Mouse (Mus musculus) large intestine, adult 2 months (tissue): Measurements from ENCODE around the gene Myh9. TPM values are rescaled to one million over a fixed set of nuclear protein-coding genes. Genes with fewer than 3 reads are reported as not detected.

Experiments
- DNase-seq: peaks from one replicate; pipeline ENCODE4 v3.0.0-alpha.2; 2012; ENCODE audit warnings: low read depth, low spot score
- WGBS: fragments of 180-500 bp; shearing (Covaris S2); methylation state at CpG from one replicate; pipeline ENCODE4 v1.1.7; 2018; 5-methylcytosine and 5-hydroxymethylcytosine counted together
- polyA plus RNA-seq: library from polyadenylated mRNA; depleted of rRNA; stranded (reverse); fragments of >200 nt; gene quantifications from 2 replicates; pipeline ENCODE4 v1.2.3, GENCODE M21; 2012; rRNA removed

The Myh9 gene
- 49.7 and 78.1 TPM in 2 replicates for polyA plus RNA-seq

DNA sequence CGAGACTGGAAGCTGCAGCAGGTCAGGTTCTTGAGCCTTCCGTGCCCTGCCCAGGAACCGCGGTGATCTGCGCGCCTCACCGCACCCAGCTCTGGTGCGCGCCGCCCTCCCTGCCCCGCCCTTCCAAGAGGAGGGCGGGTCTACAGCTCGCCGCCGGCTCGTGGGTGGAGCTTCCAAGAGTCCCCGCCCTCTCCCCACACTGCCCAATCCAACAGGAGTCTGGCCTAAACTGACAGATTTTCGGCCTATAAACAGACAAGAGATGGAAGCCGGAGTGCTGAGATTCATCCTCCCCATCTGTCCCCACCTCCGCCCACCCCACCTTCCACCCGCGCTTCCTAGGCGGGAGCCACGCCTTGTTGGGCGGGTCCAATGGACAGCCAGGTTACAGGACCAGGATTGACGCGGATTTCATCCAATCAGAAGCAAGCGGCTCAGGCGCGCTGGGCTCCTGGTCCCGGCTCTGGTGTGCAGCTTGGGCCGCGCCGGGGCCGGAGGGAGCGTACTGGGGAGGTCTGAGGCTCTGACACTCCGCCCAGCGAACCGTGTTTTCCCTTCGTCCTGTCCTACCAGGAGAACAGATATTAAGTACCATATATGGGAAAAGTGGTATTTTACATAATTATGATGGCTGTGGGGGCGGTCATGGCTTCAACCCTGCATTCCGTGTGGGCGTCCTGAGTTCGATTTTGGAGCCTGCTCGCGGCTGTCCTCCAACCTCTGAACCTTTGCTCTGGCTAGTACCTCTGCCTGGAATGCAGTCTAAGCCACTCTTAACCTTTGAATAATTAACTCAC is at the start of gene Myh9:
Gene Myh9, minus strand, starts transcription at position 129 of the 797 bp plus-strand sequence.
- peak; percentile 100 for DNase-seq
- WGBS = under 1% methylated on average over 46 of the region's 46 CpGs

DNA sequence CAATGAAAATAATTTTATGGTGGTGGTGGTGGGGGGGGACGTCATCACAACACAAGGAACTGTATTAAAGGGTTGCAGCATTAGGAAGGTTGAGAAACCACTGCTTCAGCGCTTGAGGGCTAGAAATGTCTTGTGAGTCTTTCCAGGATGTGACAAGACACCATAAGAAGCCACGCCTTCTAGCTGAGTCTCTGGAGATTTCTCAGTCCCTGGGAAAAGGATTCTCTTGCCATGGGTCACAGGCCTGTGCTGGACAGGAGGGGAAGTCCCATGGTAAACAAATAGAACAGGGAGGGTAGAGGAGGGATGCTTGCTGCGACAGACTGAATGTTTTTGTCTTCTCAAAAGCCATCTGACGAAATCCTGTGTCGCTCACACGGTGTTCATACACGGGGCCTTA is 49.8 kb upstream of the Myh9 start:
- WGBS = 74% methylated on average over 8 of the region's 8 CpGs
- DNase-seq = no peak

DNA sequence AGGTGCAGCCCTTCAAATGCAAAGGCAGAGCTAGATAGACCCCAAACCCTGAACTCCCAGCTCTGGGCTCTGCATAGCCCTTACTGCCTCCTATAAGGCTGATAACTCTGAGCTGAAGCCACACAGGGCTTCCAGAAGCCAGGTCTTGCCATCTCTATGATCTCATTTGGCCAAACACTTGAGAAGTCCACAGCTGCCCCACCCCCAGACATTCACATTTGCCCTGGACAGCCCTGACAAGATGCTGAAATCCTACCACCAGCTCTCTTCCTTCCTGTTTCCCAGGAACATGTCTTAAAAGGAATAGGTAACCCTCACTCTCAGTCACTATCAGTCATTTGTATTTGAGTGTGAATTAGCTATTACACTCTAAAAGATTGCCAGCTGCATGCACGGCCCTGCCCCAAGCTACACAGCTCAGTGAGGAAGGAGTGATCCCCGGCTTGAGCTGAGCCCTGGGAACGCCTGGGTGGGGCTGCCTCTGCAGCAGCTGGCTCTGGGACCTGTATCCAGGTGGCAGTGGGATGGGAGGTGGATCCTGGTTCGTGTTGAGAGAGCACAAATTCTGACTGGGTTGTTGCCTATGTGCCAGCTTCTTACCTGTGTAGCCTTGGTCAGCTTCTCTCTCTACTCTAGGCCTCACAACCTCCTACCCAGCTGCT is 47.9 kb upstream of the Myh9 start:
- WGBS = 19% methylated on average over 4 of the region's 4 CpGs
- no peak for DNase-seq

DNA sequence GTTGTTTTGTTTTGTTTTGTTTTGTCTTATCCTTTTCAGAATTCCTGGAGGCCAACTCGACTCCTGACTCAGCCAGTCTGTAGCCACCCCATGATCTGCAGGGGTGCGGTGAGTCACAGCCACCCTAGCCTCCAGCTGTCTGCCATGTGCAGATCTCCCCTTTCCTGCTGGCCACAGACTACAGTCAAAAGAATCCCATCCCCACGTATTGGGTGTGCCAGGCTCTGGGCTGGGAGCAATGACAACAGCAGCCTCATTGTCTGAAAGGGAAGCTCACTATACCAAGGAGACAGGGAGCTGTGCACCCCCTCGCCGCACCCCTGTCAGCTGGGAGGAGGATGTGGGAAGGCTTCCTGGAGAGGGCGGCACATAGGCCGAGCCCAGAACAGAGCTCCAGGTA is 46.3 kb upstream of the Myh9 start:
- DNase-seq = no peak
- 65% methylated on average over 7 of the region's 7 CpGs for WGBS

DNA sequence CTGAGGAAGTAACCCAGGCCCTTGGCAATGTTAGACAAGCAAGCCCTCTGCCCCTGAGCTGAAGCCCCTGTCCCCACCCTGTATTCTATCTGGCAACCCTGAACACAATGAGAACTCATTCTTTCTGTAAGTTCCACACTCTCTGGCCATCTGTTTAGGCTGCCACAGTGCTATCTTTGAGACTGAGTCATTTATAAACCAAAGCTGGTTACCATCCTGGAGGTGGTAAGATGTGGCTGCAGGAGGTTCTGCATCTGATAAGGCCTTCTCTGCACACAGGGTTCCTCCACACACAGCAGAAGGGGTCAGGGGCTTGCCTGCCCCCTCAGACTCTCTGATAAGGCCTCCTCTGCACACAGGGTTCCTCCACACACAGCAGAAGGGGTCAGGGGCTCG is 45.1 kb upstream of the Myh9 start:
- WGBS = 70% methylated on average over 1 of the region's 1 CpGs
- no peak for DNase-seq

DNA sequence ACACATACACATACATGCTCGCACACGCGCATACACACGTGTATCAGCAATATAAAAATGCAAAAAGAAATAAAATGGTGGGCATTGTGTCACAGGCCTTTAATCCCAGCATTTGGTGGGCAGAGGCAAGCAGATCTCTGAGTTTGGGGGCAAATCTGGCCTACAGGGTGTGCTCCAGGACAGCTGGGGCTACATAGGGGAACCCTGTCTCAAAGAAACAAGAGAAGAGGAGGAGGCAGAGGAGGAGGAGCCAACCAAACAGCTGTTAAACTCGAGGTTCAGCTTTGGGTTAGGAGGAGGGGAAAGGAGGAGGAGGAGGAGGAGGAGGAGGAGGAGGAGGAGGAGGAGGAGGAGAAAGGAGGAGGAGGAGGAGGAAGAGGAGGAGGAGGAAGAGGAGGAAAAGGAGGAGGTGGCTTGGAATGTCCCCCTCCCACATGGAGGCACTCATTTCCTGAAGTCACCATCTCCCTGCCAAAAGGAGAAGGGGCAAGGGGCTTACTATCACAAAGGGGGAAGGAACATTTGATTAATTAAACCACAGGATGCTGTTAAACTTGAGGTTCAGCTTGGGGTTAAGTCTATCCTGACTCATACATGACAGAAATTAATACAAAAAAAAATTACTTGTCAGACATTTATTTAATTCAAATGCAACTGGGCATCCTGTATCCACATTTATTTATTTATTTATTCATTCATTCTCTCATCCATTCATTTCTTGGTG is 44.6 kb upstream of the Myh9 start:
- DNase-seq = no peak
- WGBS = 65% methylated on average over 5 of the region's 5 CpGs

DNA sequence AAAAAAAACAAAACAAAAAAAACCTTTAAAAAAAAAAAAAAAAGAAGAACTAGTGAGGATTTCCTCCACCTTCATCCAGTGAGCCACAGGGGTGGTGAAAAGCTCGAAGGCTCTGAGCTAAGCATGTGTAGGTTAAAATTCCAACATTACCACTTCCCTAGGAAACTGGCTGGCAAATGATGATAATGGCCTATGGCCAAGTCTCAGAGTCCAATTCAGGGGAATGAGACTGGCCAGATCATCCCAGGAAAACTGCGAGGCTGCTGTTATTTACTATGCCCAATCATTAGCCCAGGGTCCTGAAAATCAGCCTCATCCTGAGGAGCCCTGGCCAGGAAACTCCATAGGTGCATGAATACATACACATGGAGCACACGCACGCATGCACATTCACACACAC is 44.0 kb upstream of the Myh9 start:
- no peak for DNase-seq
- 36% methylated on average over 4 of the region's 4 CpGs for WGBS

DNA sequence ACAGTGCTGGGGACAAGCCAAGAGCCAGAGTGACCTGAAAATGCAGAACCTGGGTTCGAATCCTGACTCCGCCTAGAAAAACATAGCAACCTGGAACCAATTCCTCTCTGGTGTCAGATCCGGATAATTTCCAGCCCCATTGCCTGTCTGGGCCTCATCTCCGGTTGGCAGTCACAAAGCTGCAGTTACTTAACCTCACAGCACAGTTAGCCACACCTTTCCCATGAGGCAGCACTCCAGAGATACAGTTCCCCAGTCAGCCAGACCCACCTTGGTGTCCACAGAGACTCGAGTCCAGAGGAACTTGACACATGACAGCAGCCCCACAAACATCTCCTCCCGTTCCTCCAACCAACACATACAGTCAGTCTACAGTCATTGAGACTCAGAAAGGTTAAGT is 43.2 kb upstream of the Myh9 start:
- DNase-seq = no peak
- 46% methylated on average over 6 of the region's 6 CpGs for WGBS

DNA sequence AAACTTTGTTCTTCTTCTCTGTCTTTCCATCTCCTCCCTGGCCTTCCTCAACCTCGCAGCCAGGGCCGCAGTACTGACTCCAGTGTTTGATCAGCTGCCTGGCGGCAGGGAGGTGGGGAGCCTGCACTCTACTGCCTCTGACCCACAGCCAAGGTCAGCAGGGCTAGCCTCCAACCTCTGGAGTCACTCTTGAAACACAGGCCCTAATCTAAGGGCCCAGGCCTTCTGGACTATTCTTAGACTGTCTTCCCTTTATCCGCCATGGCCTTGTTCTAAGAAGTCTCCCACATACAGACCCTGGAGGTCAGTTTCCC is 41.7 kb upstream of the Myh9 start:
- WGBS = 40% methylated on average over 4 of the region's 4 CpGs

DNA sequence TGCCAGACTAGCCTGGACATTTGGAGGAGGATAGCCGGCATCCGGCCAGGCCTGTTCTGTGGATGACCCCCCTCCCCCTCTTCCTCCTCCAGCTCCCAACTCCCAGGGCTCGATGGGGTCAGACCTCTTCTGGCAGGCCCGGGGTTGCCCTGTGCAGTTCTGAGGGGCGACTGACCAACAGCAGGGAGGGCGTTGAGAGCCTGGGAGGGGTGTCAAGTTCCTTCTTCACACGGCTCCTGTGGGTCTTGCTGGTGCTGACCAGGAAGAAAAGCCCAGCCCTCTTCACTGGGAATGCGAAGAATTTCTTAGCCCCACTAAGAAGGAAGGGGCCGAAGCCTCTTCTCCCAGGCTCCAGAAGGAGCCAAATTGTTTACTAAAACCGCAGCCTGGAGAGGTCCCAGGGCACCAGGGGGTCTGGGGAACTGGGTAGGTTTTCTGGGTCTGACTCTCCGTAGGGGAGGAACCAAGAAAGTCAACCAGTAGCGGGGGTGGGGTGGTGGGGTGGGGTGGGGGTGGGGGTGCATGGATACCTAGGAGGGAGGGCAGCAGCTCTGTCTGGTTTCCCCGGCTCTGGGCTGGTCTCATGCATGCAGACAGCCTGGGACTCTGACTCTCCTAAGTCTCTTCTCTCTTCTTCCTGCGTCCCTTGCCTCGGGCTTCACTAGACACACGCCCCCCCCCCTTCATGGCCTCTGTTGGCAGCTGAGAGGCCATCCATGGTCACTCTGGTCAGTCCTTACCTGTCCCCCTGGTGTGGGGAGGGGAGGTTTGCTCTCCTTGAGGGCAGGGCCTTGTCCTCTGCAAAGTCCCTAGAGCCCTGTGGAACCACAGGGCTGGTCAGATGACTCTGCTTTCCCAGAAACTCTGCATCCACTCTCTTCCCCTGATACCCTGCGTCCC is 41.1 kb upstream of the Myh9 start:
- DNase-seq = no peak
- WGBS = 54% methylated on average over 17 of the region's 17 CpGs

More for the DNA sequence above, 41.7 kb upstream of the Myh9 start:
- DNase-seq = no peak

DNA sequence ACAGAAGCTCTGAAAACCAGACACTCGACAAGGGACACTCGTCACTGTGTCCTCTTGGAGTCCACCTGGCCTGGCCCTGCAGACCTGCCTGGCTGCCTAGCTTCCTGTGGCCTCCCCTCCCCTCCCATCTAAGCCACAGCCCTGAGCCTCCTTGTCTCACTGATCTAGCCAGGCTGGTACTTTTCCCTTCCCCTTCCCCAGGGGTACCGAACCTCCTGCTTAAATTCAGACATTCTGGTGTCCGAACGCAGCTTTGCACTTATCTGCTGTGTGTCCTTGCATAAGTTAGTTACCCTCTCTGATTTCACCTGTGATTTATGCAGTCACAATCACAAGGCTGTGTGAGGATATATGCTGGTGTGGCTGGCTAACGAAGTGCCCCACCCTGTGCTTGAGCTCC is 40.3 kb upstream of the Myh9 start:
- DNase-seq = no peak
- 68% methylated on average over 6 of the region's 6 CpGs for WGBS

DNA sequence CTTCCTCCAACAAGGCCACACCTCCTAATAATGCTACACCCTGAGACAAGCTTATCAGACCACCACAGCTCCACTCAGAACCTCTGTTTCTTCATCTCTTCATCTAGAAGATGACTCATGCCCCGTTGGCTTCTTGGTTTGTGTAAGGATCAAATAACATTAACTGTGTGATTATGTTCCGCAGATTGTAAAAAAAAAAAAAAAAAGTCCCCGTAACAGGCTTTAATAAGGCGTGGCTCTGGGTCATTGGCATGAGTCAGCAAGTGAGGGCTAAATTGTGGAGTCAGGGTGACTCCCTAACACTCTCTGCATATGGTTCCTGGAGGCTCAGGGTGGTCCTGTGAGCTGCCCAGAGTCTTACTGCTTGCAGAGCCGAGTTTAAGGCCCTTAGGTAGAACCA is 39.7 kb upstream of the Myh9 start:
- no peak for DNase-seq
- WGBS = 11% methylated on average over 5 of the region's 5 CpGs

DNA sequence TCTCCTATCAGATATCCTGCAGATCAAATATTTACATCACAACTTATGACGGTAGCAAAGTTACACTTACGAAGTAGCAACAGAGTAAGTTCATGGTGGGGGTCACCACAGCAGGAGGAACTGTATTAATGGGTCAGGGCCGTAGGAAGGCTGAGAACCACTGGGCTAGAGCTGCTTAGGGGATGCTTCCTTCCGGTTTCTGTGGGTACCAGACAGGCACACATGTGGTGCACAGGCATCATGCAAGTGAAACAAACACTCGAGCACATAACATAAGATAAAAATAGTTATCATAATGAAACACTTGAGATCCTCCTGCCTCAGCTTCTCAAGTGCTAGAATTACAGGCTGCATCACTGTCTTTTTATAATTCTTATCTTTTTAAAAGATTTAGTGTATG is 38.8 kb upstream of the Myh9 start:
- WGBS = 82% methylated on average over 5 of the region's 5 CpGs

DNA sequence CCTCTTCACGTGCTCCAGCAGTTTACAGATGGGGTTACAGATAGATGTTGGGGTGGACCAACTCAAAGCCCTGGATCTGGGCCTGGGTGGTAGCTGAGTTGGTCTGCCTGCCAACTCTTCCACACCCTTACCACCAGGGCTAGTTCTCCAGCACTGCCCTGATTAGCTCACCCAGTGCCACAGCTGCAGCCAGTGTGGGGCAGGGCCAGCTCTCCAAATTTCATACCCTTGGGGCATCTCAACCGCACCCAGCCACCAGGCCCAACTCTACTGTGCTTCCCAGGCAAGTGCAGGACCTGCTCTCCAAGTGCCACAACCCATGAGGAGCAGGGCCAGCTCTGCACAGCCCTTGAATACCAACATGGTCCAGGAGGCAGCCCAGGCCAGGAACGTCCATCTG is 37.8 kb upstream of the Myh9 start:
- 89% methylated on average over 3 of the region's 3 CpGs for WGBS

More for the DNA sequence above, 38.8 kb upstream of the Myh9 start:
- no peak for DNase-seq

DNA sequence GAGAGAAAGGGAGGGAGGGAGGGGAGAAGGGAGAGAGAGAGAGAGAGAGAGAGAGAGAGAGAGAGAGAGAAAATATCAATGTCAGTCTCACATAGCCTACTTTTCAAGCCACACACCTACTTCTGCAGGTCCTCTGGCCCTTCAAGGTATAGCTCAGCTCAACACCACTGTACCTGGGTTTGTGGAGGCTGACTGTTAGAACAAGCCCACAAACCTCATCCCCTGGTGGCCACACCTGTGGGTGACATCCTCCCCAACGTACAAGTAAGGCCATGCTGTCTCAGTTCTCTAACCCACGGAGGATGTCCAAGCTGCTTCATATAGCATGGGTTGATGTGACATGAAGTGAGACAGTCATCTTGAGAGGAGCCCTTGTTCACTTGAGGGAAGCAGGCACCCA is 35.2 kb upstream of the Myh9 start:
- 75% methylated on average over 2 of the region's 2 CpGs for WGBS

More for the DNA sequence above, 37.8 kb upstream of the Myh9 start:
- no peak for DNase-seq

DNA sequence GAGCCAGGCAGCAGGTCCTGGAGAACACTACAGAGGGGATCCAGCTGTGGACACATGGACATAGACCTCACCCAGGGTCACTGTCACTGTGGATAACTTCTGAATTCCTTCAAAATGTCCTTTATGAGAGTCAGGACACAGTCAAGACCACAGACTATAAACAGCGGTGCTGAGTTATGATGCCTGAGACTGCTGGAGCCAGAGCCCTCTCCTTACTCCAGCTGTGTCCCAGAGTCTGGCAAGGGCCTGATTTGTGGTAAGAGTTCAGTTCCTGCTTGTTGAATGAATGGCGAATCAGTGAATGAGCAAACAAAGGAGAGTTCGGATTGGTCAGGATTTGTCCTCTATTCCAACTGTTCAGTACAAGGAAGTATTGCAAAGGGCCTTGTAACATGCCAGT is 34.7 kb upstream of the Myh9 start:
- 15% methylated on average over 3 of the region's 3 CpGs for WGBS
- no peak for DNase-seq

More for the DNA sequence above, 35.2 kb upstream of the Myh9 start:
- DNase-seq = no peak

DNA sequence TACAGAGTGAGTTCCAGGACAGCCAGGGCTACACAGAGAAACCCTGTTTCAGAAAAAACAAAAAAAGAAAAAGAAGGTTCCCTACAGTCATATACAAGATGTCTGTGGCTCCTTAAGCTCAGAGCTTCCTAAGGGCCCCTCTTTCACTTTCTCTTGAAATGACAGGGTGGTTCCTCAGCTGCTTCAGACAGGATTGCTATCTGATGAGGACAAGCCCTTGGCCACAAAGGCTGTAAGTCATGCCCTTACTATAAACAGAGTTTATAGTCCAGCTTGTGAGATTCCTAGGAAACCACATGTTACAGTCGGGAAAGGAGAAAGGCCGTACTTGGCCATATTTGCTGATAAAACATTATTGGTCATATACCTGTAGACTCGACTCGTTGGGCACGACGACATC is 34.0 kb upstream of the Myh9 start:
- 20% methylated on average over 6 of the region's 6 CpGs for WGBS

DNA sequence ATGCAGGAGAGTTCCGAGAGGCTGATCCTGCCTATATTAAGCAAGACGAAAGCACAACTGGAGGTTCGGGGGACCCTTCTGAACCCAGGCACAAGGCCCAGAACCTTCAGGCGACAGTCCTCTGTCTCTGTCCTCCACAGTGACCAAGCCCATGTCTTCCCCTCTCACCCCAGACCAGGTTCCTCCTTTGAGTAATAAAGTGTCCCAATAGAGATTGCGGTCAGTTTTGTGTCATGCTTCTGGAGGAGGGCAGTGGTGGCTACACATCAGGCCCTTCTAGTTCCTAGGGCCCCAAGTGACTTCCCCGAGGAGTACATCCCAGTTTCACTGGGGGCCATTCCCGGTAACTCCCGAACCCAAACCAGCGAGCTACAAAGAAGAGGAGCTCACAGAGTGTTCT is 32.8 kb upstream of the Myh9 start:
- WGBS = 88% methylated on average over 9 of the region's 9 CpGs

More for the DNA sequence above, 34.0 kb upstream of the Myh9 start:
- no peak for DNase-seq

DNA sequence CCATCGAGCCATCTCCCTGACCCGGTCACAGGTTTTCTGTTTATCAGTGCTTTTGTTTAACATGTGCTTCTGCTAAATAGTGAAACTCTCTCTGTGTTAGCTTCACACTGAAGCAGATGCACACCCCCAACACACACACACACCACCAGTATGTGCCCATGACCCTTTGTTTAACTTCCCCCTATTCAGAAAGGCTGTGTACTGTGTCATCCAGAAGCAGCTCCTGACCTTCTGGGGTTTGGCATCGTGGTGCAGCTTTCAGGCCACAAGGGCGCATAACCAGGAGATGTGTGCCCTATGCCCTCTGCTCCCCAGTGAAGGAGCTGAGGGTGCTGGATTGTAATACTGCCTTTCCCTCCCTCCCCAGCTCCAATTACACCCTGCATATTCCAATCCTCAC is 32.3 kb upstream of the Myh9 start:
- 36% methylated on average over 4 of the region's 4 CpGs for WGBS
- no peak for DNase-seq

More for the DNA sequence above, 32.8 kb upstream of the Myh9 start:
- no peak for DNase-seq

DNA sequence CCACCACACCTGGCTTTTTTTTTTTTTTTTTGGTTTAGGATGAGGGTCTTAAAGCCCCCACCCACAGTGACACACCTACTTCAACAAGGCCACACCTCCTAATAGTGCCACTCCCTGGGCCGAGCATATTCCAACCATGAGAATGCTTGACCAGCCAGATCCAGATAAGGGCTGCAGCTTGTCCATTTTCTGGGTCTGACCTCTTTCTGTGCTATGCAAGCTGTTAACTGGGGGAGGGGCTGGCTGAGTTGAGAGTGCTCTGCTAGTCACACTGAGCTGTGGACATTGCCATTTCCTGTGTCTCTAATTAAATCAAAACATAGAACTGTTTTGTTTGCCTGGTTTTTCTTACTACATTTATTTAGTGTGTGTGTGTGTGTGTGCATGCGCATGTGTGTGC is 31.6 kb upstream of the Myh9 start:
- DNase-seq = no peak
- 49% methylated on average over 2 of the region's 2 CpGs for WGBS
